Mouse (Mus musculus): ENCODE data around the gene B4galt5.

The B4galt5 gene

GRCm38 (mm10) chr2:167253476-167253875 is 95.5 kb downstream of the B4galt5 start:
- DNase-seq (ENCODE audit: low spot score in 2 of 2), result no peak

GRCm38 (mm10) chr2:167252057-167252687 is 96.8 kb downstream of the B4galt5 start:
- DNase-seq (ENCODE audit: low spot score in 2 of 2), result no peak

DNA sequence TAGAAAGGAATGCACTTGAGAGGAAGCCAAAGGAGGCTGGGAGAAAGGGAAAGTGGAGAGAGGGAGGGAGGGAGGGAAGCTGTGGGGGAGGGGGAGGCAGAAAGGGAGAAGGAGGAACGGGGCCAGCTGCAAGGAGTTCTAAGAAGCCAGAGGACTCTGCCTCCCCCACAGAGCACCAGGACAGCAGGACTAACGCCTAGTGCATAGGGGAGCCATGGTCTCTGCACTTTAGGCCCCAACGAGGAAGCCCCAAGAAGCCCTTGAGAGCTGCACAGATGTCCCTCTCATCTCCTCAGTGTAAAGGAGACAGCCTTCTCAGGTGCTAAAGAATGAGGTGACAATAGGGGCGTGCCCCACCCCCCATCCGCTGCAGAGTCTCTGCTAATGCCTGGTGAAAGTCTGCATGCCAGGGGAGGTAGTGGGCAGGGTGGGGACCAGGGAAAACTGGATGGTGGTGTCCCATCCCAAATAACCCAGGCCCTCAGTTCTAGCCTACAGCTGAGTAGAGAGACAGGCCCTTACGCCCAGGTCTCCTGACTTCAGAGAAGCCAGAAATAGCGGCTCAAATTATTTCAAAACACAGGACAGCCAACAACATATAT is 98.1 kb downstream of the B4galt5 start:
- no peak for DNase-seq (ENCODE audit: low spot score in 2 of 2)

GRCm38 (mm10) chr2:167250003-167250735 is 98.8 kb downstream of the B4galt5 start:
- no peak for DNase-seq (ENCODE audit: low spot score in 2 of 2)

DNA sequence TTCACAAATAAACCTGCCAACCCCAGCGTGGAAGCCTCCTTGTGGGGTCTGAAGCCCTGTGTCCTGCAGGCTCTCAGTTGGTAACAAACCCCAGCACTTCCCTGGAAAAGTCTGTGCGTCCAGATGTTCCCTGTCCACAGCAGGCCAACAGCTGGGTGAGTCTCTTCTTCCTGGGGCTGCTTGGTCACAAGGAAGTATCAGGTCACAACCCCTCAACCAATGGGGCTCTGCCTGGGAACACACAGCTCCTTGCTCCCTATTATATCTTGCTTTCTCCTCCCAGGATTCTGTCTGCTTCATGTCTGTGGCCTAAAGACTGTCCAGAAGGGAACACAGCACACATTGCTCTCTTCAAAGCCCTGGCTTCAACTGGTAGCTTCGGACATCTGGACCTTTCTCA is 99.4 kb downstream of the B4galt5 start:
- DNase-seq (ENCODE audit: low spot score in 2 of 2), result no peak

Measured in right cerebral cortex, adult 2 months (tissue).